Mouse (Mus musculus): ENCODE data around the gene Kif6. TPM values are rescaled to one million over a fixed set of nuclear protein-coding genes. Genes with fewer than 3 reads are reported as not detected.

Kif6 gene
- polyA plus RNA-seq, 1 experiment from 2014 or later, result 0.22 TPM

DNA sequence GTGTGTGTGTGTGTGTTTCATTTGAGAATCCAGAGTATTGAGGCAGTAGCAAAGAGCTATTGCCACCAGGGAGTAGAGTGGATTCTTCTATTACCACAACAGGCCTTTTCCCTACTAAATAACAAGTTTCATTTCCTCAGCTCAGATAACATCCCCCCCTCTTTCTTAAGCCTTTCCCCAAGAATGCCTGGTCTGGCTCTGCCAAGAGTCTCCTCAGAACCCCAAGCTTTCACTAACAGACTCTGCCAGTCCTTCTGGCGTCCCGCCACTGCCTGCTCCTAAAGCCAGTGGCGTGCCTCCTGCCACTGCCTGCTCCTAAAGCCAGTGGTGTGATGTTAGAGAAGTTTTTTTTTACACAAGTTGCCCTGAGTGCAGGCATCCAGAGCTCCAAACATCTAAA, 164.6 kb downstream of the Kif6 start:
- H3K4me1 ChIP-seq (replicated peaks; ENCODE audit: control insufficient read depth, insufficient read depth, low read length), result no peaks in the 10 kb centered on the region
- no peaks in the 10 kb centered on the region for H3K27me3 ChIP-seq (replicated peaks; ENCODE audit: control insufficient read depth, insufficient read depth, low read length)
- no peak overlapping the region for H3K27ac ChIP-seq (ENCODE audit: low read depth, low read length)
- no peaks in the 10 kb centered on the region for H3K9me3 ChIP-seq (ENCODE audit: control insufficient read depth)
- no peak overlapping the region for H3K4me3 ChIP-seq (ENCODE audit: low read depth, low read length)
- no peak for ATAC-seq
- TF ChIP-seq CTCF (IDR thresholded peaks at IDR 0.05; ENCODE audit: low read depth), result no peak
- 83% methylated on average over 3 of the region's 3 CpGs for WGBS
- H3K36me3 ChIP-seq (ENCODE audit: control insufficient read depth, insufficient read depth), result no peaks in the 10 kb centered on the region
- H3K9ac ChIP-seq (ENCODE audit: low read depth, low read length), result no peak overlapping the region
- no peak overlapping the region for H3K4me2 ChIP-seq (replicated peaks; ENCODE audit: low read depth)

DNA sequence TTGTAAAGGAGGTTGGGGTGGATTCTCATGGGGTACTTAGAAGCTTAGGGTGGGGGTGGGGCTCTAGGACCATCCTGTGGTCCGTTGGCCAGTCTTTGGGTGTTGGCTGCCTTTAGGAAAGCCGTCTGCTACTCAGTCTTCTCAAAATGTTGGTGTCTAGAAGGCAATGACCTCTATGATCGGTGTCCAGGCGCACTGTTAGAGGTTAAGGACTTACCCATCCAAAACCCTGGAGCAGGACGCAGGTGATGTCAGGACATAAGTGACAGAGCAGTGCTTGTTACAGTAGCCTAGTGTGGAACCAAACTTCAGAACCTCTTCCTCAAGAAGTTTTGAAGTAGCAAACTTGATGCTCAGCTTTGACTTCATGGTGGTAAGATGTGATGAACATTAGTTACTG, 170.9 kb downstream of the Kif6 start:
- no peak overlapping the region for H3K4me2 ChIP-seq (replicated peaks; ENCODE audit: low read depth)
- no peak overlapping the region for H3K4me3 ChIP-seq (ENCODE audit: low read depth, low read length)
- H3K4me1 ChIP-seq (replicated peaks; ENCODE audit: control insufficient read depth, insufficient read depth, low read length), result no peaks in the 10 kb centered on the region
- 87% methylated on average over 5 of the region's 5 CpGs for WGBS
- H3K9ac ChIP-seq (ENCODE audit: low read depth, low read length), result no peak overlapping the region
- TF ChIP-seq CTCF (IDR thresholded peaks at IDR 0.05; ENCODE audit: low read depth), result no peak
- no peak overlapping the region for H3K27ac ChIP-seq (ENCODE audit: low read depth, low read length)
- no peaks in the 10 kb centered on the region for H3K27me3 ChIP-seq (replicated peaks; ENCODE audit: control insufficient read depth, insufficient read depth, low read length)
- H3K36me3 ChIP-seq (ENCODE audit: control insufficient read depth, insufficient read depth), result no peaks in the 10 kb centered on the region
- no peak for ATAC-seq
- no peaks in the 10 kb centered on the region for H3K9me3 ChIP-seq (ENCODE audit: control insufficient read depth)

DNA sequence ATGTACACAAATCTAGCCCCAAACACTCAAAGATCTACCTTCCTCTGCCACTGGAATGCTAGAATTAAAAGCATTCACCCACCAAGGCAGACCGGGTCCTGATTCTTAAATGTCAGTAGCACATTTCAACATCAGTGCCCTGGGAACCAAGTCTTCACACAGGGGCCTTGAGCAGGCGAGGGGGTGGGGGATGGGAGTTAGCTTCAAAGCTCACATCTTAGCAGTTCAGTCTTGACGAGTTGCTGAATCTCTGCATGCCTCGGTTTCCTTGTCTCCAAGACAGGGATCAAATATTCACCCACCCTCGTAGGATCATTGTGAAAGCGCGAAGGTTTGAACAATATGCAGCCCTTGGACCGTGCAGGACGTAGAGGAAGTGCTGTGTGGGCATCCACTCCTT, 172.4 kb downstream of the Kif6 start:
- TF ChIP-seq CTCF (IDR thresholded peaks at IDR 0.05; ENCODE audit: low read depth), result no peak
- ATAC-seq, result no peak
- H3K9me3 ChIP-seq (ENCODE audit: control insufficient read depth), result no peaks in the 10 kb centered on the region
- H3K4me3 ChIP-seq (ENCODE audit: low read depth, low read length), result no peak overlapping the region
- no peaks in the 10 kb centered on the region for H3K4me1 ChIP-seq (replicated peaks; ENCODE audit: control insufficient read depth, insufficient read depth, low read length)
- no peaks in the 10 kb centered on the region for H3K36me3 ChIP-seq (ENCODE audit: control insufficient read depth, insufficient read depth)
- no peak overlapping the region for H3K27ac ChIP-seq (ENCODE audit: low read depth, low read length)
- WGBS, result 66% methylated on average over 9 of the region's 9 CpGs
- H3K27me3 ChIP-seq (replicated peaks; ENCODE audit: control insufficient read depth, insufficient read depth, low read length), result no peaks in the 10 kb centered on the region
- H3K9ac ChIP-seq (ENCODE audit: low read depth, low read length), result no peak overlapping the region
- H3K4me2 ChIP-seq (replicated peaks; ENCODE audit: low read depth), result no peak overlapping the region

DNA sequence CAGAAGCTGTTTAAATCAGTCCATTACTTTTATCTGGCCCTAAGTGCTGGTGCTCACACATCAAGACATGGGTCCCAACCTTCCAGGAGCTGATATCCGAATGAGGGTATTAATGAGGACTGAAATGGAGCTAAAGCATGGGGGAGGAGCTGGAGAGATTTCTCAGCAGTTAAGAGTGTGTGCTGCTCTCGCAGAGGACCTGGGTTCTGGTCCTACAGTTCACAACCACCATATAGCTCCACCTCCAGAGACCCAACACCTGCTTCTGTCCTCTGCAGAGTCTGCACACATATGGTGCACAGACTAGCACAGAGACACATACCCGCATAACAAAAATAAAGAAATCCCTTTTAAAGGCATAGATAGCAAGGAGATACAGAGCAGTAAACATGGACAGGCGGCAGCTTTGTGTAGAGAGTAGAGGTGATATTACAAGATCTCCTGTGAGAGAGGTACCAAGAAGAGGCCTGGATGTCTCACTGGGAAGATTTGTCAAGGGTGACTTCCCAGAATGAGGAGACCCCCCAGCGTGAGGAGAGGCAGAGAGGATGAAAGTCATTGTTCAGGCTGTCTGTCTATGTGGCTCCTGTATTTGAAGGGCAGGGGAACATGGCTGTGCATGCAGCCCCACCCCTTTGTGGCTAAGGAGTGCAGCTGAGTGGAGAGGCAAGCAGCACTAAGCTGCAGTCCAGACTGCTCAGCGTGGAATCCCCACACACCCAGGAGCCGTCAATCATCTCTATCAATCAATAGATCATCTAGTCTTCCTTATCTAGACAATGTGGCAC, 173.4 kb downstream of the Kif6 start:
- Histone ChIP-seq H3K4me2 (replicated peaks; ENCODE audit: low read depth) (no peak overlapping the region), H3K9me3 (ENCODE audit: control insufficient read depth) (no peaks in the 10 kb centered on the region), H3K36me3 (ENCODE audit: control insufficient read depth, insufficient read depth) (no peaks in the 10 kb centered on the region), H3K4me3 (ENCODE audit: low read depth, low read length) (no peak overlapping the region), H3K9ac (ENCODE audit: low read depth, low read length) (no peak overlapping the region), H3K27ac (ENCODE audit: low read depth, low read length) (no peak overlapping the region), H3K4me1 (replicated peaks; ENCODE audit: control insufficient read depth, insufficient read depth, low read length) (no peaks in the 10 kb centered on the region), H3K27me3 (replicated peaks; ENCODE audit: control insufficient read depth, insufficient read depth, low read length) (no peaks in the 10 kb centered on the region)
- no peak for TF ChIP-seq CTCF (IDR thresholded peaks at IDR 0.05; ENCODE audit: low read depth)
- ATAC-seq, result no peak
- WGBS, result 59% methylated on average over 7 of the region's 7 CpGs

DNA sequence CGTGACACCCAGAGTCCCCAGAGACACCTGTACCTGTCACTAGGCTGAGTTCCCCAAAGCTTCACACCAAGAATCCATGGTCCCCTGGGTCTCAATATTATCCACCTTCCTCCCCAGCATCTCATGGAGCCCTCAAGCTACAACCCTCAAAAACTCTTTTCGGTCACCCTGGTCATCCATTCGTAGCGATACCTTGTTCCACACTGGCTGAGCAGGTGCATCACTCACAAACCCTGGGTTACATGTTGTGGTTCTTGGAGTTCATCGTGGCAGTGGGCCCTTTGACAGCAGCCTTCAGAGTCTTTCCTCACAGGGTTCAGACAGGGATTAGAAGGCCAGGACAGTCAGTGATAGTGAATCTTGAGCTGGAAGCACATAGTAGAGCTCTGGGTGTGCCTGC, 176.6 kb downstream of the Kif6 start:
- no peak for TF ChIP-seq CTCF (IDR thresholded peaks at IDR 0.05; ENCODE audit: low read depth)
- Histone ChIP-seq H3K9me3 (ENCODE audit: control insufficient read depth) (no peaks in the 10 kb centered on the region), H3K27ac (ENCODE audit: low read depth, low read length) (no peak overlapping the region), H3K9ac (ENCODE audit: low read depth, low read length) (no peak overlapping the region), H3K36me3 (ENCODE audit: control insufficient read depth, insufficient read depth) (no peaks in the 10 kb centered on the region), H3K4me1 (replicated peaks; ENCODE audit: control insufficient read depth, insufficient read depth, low read length) (no peaks in the 10 kb centered on the region), H3K4me3 (ENCODE audit: low read depth, low read length) (no peak overlapping the region), H3K27me3 (replicated peaks; ENCODE audit: control insufficient read depth, insufficient read depth, low read length) (no peaks in the 10 kb centered on the region), H3K4me2 (replicated peaks; ENCODE audit: low read depth) (no peak overlapping the region)
- WGBS, result 93% methylated on average over 5 of the region's 5 CpGs
- no peak for ATAC-seq

DNA sequence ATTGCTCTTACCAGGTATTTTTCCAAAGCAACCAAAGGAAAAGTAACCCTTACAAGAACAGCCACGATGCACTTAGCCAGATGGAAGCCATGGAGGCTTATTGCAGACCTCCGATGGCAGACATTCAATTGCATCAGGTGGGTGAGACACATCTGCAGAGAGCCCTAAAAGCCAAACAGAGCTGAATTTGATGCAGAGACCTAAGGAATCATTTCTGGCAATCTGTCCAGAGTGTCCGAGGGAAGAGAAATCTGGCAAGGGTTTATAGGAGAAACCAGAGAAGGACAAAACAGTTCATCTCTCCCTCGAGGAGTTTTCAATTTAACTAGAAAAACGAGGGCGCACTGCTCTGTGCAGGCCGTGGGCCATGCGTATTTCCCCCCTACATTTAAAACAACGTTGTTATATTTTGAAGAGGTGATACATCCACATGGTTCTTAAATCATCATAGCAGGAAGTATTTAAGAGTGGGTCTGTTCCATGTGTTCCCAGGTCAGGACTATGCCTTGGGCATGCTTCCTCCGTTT, 177.3 kb downstream of the Kif6 start:
- WGBS, result 86% methylated on average over 10 of the region's 10 CpGs
- no peak for ATAC-seq
- H3K9ac ChIP-seq (ENCODE audit: low read depth, low read length), result no peak overlapping the region
- H3K27ac ChIP-seq (ENCODE audit: low read depth, low read length), result no peak overlapping the region
- H3K4me1 ChIP-seq (replicated peaks; ENCODE audit: control insufficient read depth, insufficient read depth, low read length), result no peaks in the 10 kb centered on the region
- no peaks in the 10 kb centered on the region for H3K36me3 ChIP-seq (ENCODE audit: control insufficient read depth, insufficient read depth)
- H3K4me3 ChIP-seq (ENCODE audit: low read depth, low read length), result no peak overlapping the region
- no peak overlapping the region for H3K4me2 ChIP-seq (replicated peaks; ENCODE audit: low read depth)
- no peaks in the 10 kb centered on the region for H3K9me3 ChIP-seq (ENCODE audit: control insufficient read depth)
- TF ChIP-seq CTCF (IDR thresholded peaks at IDR 0.05; ENCODE audit: low read depth), result no peak
- no peaks in the 10 kb centered on the region for H3K27me3 ChIP-seq (replicated peaks; ENCODE audit: control insufficient read depth, insufficient read depth, low read length)
